Mouse (Mus musculus): ENCODE measurements around the gene H2afy. TPM values are rescaled to one million over a fixed set of nuclear protein-coding genes. Genes with fewer than 3 reads are reported as not detected.

The H2afy gene
- polyA plus RNA-seq, 1 experiment from 2014 or later, result 287 TPM

- ATAC-seq (ENCODE audit: low FRiP score) (no peak), DNase-seq (ENCODE audit: low spot score) (no peak)
- 0 out of 2 replicates have a peak overlapping the region, but pooled peaks have one; percentile 2 for H3K9ac ChIP-seq
- WGBS, result 86% methylated on average over 4 of the region's 4 CpGs
- H3K4me1 ChIP-seq (replicated peaks; ENCODE audit: control insufficient read depth, insufficient read depth, low read length), result peaks cover 33% of the 10 kb centered on the region
- peak overlapping the region; percentile 59 for H3K27ac ChIP-seq
- H3K4me3 ChIP-seq (replicated peaks; ENCODE audit: low read length), result no peak overlapping the region
- no peaks in the 10 kb centered on the region for H3K9me3 ChIP-seq (ENCODE audit: control insufficient read depth, low read length)
- peaks cover 10% of the 10 kb centered on the region for H3K36me3 ChIP-seq (replicated peaks; ENCODE audit: control insufficient read depth, insufficient read depth)
- no peaks in the 10 kb centered on the region for H3K27me3 ChIP-seq (ENCODE audit: control insufficient read depth, insufficient read depth, low read length)
- 0 out of 2 replicates have a peak overlapping the region, but pooled peaks have one; percentile 1 for H3K4me2 ChIP-seq (replicated peaks)
Observed at GRCm38 (mm10) chr13:56109703-56110102, 26.5 kb downstream of the H2afy start.

- peaks cover 17% of the 10 kb centered on the region for H3K36me3 ChIP-seq (replicated peaks; ENCODE audit: control insufficient read depth, insufficient read depth)
- no peaks in the 10 kb centered on the region for H3K27me3 ChIP-seq (ENCODE audit: control insufficient read depth, insufficient read depth, low read length)
- no peak for DNase-seq (ENCODE audit: low spot score)
- H3K9me3 ChIP-seq (ENCODE audit: control insufficient read depth, low read length), result no peaks in the 10 kb centered on the region
- H3K27ac ChIP-seq, result peak overlapping the region; percentile 59
- 0 out of 2 replicates have a peak overlapping the region, but pooled peaks have one; percentile 2 for H3K9ac ChIP-seq
- peaks cover 40% of the 10 kb centered on the region for H3K4me1 ChIP-seq (replicated peaks; ENCODE audit: control insufficient read depth, insufficient read depth, low read length)
- no peak overlapping the region for H3K4me3 ChIP-seq (replicated peaks; ENCODE audit: low read length)
- WGBS, result 55% methylated on average over 17 of the region's 17 CpGs
- 0 out of 2 replicates have a peak overlapping the region, but pooled peaks have one; percentile 1 for H3K4me2 ChIP-seq (replicated peaks)
- no peak for ATAC-seq (ENCODE audit: low FRiP score)
Observed at GRCm38 (mm10) chr13:56108849-56109519, 27.2 kb downstream of the H2afy start.

GRCm38 (mm10) chr13:56104971-56105391, 31.2 kb downstream of the H2afy start:
- Histone ChIP-seq H3K27ac (peak overlapping the region; percentile 82; the same call in 1 of the 2 replicates), H3K4me2 (replicated peaks) (no peak overlapping the region), H3K36me3 (replicated peaks; ENCODE audit: control insufficient read depth, insufficient read depth) (peaks cover 23% of the 10 kb centered on the region), H3K4me1 (replicated peaks; ENCODE audit: control insufficient read depth, insufficient read depth, low read length) (peaks cover 38% of the 10 kb centered on the region), H3K27me3 (ENCODE audit: control insufficient read depth, insufficient read depth, low read length) (no peaks in the 10 kb centered on the region), H3K9me3 (ENCODE audit: control insufficient read depth, low read length) (no peaks in the 10 kb centered on the region), H3K9ac (no peak overlapping the region), H3K4me3 (replicated peaks; ENCODE audit: low read length) (no peak overlapping the region)
- no peak for ATAC-seq (ENCODE audit: low FRiP score)
- 87% methylated on average over 6 of the region's 6 CpGs for WGBS
- no peak for DNase-seq (ENCODE audit: low spot score)

GRCm38 (mm10) chr13:56103796-56104746, 32.1 kb downstream of the H2afy start:
- H3K4me1 ChIP-seq (replicated peaks; ENCODE audit: control insufficient read depth, insufficient read depth, low read length), result peaks cover 30% of the 10 kb centered on the region
- H3K4me2 ChIP-seq (replicated peaks), result no peak overlapping the region
- no peak overlapping the region for H3K9ac ChIP-seq
- H3K9me3 ChIP-seq (ENCODE audit: control insufficient read depth, low read length), result no peaks in the 10 kb centered on the region
- peak overlapping the region; percentile 82 for H3K27ac ChIP-seq
- no peak for DNase-seq (ENCODE audit: low spot score)
- 83% methylated on average over 26 of the region's 26 CpGs for WGBS
- no peaks in the 10 kb centered on the region for H3K27me3 ChIP-seq (ENCODE audit: control insufficient read depth, insufficient read depth, low read length)
- H3K4me3 ChIP-seq (replicated peaks; ENCODE audit: low read length), result no peak overlapping the region
- H3K36me3 ChIP-seq (replicated peaks; ENCODE audit: control insufficient read depth, insufficient read depth), result peaks cover 23% of the 10 kb centered on the region
- peak; percentile 70 for ATAC-seq (ENCODE audit: low FRiP score)

- H3K27ac ChIP-seq, result peak overlapping the region; percentile 62
- DNase-seq (ENCODE audit: low spot score), result no peak
- 74% methylated on average over 9 of the region's 9 CpGs for WGBS
Observed at GRCm38 (mm10) chr13:56102160-56102559, 34.0 kb downstream of the H2afy start.

GRCm38 (mm10) chr13:56095601-56096195, 40.5 kb downstream of the H2afy start:
- no peaks in the 10 kb centered on the region for H3K27me3 ChIP-seq (ENCODE audit: control insufficient read depth, insufficient read depth, low read length)
- H3K4me3 ChIP-seq (replicated peaks; ENCODE audit: low read length), result no peak overlapping the region
- H3K27ac ChIP-seq, result no peak overlapping the region
- ATAC-seq (ENCODE audit: low FRiP score) (no peak), DNase-seq (ENCODE audit: low spot score) (no peak)
- 86% methylated on average over 18 of the region's 18 CpGs for WGBS
- H3K9me3 ChIP-seq (ENCODE audit: control insufficient read depth, low read length), result no peaks in the 10 kb centered on the region
- no peak overlapping the region for H3K9ac ChIP-seq
- peaks cover 27% of the 10 kb centered on the region for H3K4me1 ChIP-seq (replicated peaks; ENCODE audit: control insufficient read depth, insufficient read depth, low read length)
- H3K36me3 ChIP-seq (replicated peaks; ENCODE audit: control insufficient read depth, insufficient read depth), result peaks cover 6% of the 10 kb centered on the region
- no peak overlapping the region for H3K4me2 ChIP-seq (replicated peaks)

More at GRCm38 (mm10) chr13:56102160-56102559, 34.0 kb downstream of the H2afy start:
- peaks cover 24% of the 10 kb centered on the region for H3K4me1 ChIP-seq (replicated peaks; ENCODE audit: control insufficient read depth, insufficient read depth, low read length)
- 0 out of 2 replicates have a peak, but pooled peaks have one; percentile 46 for ATAC-seq (ENCODE audit: low FRiP score)
- no peak overlapping the region for H3K9ac ChIP-seq
- H3K9me3 ChIP-seq (ENCODE audit: control insufficient read depth, low read length), result no peaks in the 10 kb centered on the region
- no peak overlapping the region for H3K4me3 ChIP-seq (replicated peaks; ENCODE audit: low read length)
- no peaks in the 10 kb centered on the region for H3K27me3 ChIP-seq (ENCODE audit: control insufficient read depth, insufficient read depth, low read length)
- H3K36me3 ChIP-seq (replicated peaks; ENCODE audit: control insufficient read depth, insufficient read depth), result peaks cover 23% of the 10 kb centered on the region
- H3K4me2 ChIP-seq (replicated peaks), result no peak overlapping the region

- Histone ChIP-seq H3K9ac (no peak overlapping the region), H3K27ac (0 out of 2 replicates have a peak overlapping the region, but pooled peaks have one; percentile 28), H3K4me1 (replicated peaks; ENCODE audit: control insufficient read depth, insufficient read depth, low read length) (peaks cover 27% of the 10 kb centered on the region), H3K36me3 (replicated peaks; ENCODE audit: control insufficient read depth, insufficient read depth) (peaks cover 14% of the 10 kb centered on the region), H3K4me2 (replicated peaks) (no peak overlapping the region), H3K4me3 (replicated peaks; ENCODE audit: low read length) (no peak overlapping the region), H3K9me3 (ENCODE audit: control insufficient read depth, low read length) (no peaks in the 10 kb centered on the region), H3K27me3 (ENCODE audit: control insufficient read depth, insufficient read depth, low read length) (no peaks in the 10 kb centered on the region)
- DNase-seq (ENCODE audit: low spot score) (no peak), ATAC-seq (ENCODE audit: low FRiP score) (no peak)
- WGBS, result 67% methylated on average over 8 of the region's 8 CpGs
Observed at GRCm38 (mm10) chr13:56094544-56094943, 41.6 kb downstream of the H2afy start.

- Histone ChIP-seq H3K27me3 (ENCODE audit: control insufficient read depth, insufficient read depth, low read length) (no peaks in the 10 kb centered on the region), H3K4me3 (replicated peaks; ENCODE audit: low read length) (no peak overlapping the region), H3K4me2 (replicated peaks) (no peak overlapping the region), H3K9ac (no peak overlapping the region), H3K4me1 (replicated peaks; ENCODE audit: control insufficient read depth, insufficient read depth, low read length) (peaks cover 30% of the 10 kb centered on the region), H3K36me3 (replicated peaks; ENCODE audit: control insufficient read depth, insufficient read depth) (peaks cover 18% of the 10 kb centered on the region), H3K9me3 (ENCODE audit: control insufficient read depth, low read length) (no peaks in the 10 kb centered on the region), H3K27ac (peak overlapping the region; percentile 61)
- DNase-seq (ENCODE audit: low spot score) (peak; percentile 62), ATAC-seq (ENCODE audit: low FRiP score) (peak; percentile 83)
- 52% methylated on average over 3 of the region's 3 CpGs for WGBS
Observed at GRCm38 (mm10) chr13:56093680-56094079, 42.5 kb downstream of the H2afy start.

Measured in hindbrain, embryonic 14.5 days (tissue).